Mouse (Mus musculus) olfactory bulb, adult 2 months (tissue): Measurements from ENCODE around the gene Acbd5.

Source experiments
- CTCF ChIP-seq: fragments of 200-500 bp; IDR thresholded peaks from 2 replicates; pipeline ENCODE4 v1.5.1; 2012; ENCODE audit warnings: low read depth, mild to moderate bottlenecking, low read length, moderate library complexity; ENCODE audit not compliant: insufficient read depth
- POLR2A ChIP-seq: fragments of 200-500 bp; IDR thresholded peaks from 2 replicates; pipeline ENCODE4 v1.6.1; 2012; ENCODE audit warnings: mild to moderate bottlenecking, low read depth, low read length, moderate library complexity; ENCODE audit not compliant: insufficient read depth

- no peak for TF ChIP-seq POLR2A
- TF ChIP-seq CTCF = no peak
These were observed 2.5 kb downstream of the Acbd5 start for GRCm38 (mm10) chr2:23070491-23070890.
